Mouse (Mus musculus): Measurements from ENCODE around the gene Scg3.

GRCm38 (mm10) chr9:75676226-75676625, 7.6 kb downstream of the Scg3 start:
- TF ChIP-seq POLR2A (IDR thresholded peaks at IDR 0.05; ENCODE audit: borderline replicate concordance, extremely low read depth, low read depth, low read length) (no peak), CTCF (IDR thresholded peaks at IDR 0.05; ENCODE audit: insufficient read depth, low read length) (no peak)

Data from lung, adult 2 months (tissue).